Mouse (Mus musculus) embryo, embryonic 9.5 days (tissue): ENCODE results near the gene Htr1d.

Source experiments
- DNase-seq: peaks from one replicate; pipeline ENCODE4 v3.0.0-alpha.2; 2017; ENCODE audit errors: extremely low spot score

Htr1d gene

DNA sequence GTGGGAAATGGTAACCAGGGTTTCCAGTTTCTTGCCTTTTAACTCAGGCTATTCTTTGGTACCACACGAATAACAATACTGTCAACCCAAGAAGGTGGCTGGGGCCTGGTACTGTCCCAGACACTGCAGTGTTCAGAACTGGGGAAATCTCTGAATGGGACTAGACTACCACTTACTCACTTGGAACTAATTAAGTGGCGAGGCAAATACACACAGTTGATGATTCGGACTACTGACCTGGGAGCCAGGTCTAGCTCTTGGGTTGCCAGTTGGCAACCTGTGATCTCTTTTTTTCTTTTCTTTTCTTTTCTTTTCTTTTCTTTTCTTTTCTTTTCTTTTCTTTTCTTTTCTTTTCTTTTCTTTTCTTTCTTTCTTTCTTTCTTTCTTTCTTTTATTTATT, 29.0 kb downstream of the Htr1d start:
- no peak for DNase-seq

DNA sequence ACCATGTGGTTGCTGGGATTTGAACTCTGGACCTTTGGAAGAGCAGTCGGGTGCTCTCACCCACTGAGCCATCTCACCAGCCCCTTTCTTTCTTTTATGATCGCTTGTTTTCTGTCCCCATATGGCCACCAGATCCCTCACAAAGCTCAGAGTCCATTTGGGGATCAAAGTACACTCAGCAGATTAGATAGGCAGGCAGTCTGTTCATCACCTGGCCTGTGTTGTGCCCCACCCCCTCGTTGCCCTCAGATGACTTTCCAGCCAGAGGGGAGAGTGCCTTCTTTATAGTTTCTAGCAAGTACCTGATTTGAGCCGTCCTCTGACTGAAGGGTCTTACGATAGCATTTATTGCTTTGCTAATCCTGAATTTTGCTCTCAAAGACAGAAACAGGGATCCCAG, 29.5 kb downstream of the Htr1d start:
- no peak for DNase-seq

DNA sequence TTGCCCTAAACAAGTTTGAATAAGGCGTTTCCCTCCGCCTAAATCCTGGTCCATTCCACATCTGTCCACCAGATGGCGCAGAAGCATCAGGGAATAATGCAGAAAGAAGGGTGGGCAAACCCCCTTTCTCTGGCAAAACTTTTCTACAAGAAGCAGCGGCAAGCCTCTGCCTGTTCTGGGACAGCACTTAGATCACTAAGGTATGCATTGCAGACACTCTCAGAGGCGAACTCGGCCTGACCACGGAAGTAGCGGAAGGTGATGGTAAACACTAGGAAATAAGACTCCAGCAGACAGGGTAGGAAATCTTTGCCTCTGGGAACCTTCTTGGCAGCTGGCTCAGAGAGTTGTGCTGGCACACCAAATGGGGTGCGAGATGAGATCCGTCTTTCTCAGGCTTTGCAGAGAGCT, 31.5 kb downstream of the Htr1d start:
- DNase-seq: peak; percentile 90

DNA sequence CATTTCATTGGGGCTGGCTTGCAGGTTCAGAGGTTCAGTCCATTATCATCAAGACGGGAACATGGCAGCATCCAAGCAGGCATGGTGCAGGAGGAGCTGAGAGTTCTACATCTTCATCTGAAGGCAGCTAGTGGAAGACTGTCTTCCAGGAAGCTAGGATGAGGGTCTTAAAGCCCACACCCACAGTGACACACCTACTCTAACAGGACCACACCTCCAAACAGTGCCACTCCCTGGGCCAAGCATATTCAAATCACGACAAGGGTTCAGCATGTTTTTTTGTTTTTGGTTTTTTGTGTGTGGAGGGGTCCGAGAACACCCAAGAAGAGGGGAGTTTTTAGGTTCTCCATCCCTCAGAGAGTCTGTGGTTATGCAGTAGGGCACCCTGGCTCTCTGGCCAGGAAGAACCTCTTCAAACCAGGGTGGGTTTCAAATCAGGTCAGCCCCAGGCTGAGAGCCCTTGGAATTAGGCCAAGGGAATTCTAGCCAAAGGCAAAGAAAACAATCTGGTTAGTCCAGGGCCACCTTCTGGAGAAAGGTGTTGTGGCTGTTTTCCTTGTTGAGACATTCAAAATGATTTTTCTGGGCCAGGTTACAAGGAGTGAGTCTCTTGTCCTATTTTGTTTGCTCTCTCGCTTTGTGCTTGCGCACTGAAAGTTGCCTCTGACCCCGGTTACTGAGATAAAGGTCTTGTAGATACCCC, 33.3 kb downstream of the Htr1d start:
- no peak for DNase-seq

DNA sequence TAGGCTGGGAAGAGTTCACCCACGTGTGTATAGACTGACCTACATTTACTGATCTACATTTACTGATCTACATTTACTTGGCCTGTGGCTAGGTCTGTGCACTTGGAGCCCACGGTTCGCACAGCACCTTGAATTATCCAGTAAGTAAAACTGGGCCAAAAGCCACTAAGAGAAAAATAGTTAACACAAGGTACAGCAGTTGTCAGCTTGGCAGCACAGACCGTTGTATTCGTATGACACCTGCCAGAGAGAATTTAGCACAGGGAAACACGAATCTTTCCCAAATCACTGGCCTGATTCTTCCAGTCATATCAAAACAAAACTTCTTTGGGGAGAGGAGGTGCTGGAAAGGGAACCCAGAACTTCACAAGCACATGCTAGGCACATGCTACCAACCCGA, 35.0 kb downstream of the Htr1d start:
- no peak for DNase-seq

DNA sequence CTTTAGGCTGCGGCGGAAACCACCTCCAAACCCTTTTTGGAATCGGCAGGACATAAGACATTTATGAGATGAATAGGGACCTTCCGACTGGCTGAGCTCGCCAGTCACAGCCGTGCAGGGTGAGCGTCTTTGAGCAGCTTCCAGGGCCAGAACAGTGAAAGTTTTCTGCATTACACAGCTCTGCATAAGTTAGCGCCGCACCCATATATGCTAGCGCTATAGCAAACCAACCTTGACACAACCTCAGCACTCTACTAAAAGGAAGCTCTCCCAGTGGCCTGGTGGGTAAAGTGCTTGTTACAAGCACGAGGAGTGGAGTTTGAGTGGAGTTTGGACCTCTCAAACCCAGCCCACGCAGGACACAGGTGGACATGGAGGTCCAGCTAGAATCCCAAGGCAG, 35.9 kb downstream of the Htr1d start:
- no peak for DNase-seq

DNA sequence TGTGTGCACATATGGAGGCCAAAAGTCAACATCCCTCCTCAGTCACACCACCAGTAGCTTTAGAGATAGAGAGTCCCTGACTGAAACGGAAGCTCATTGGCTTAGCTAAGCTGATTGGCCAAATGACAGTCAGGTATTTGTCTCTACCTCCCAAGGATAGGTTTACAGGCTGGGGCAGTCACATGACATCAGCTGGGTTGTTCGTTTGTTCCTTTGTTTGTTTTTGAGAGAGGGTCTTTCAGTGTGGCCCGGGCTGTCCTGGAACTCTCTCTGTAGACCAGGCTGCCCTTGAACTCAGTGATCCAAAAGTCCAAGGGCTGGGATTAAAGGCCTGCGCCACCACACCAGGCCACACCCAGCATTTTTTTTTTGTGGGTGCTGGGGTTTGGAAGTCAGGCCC, 37.9 kb downstream of the Htr1d start:
- DNase-seq: no peak

DNA sequence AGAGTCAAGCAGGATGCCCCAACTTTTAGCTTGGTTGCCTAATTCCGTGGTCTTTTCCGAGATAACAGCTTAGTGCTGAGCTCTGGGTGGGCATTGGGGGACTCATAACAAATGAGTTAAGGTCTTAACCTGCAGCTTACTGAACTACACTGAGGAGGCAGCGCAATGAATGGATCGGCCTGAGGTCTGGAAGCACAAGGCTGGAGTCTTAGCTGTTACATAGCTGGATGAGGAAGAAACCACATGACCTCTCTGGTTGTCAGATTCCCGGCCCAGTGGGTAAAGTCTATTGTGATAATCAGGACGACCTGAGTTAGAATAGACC, 38.4 kb downstream of the Htr1d start:
- DNase-seq: peak; percentile 42

DNA sequence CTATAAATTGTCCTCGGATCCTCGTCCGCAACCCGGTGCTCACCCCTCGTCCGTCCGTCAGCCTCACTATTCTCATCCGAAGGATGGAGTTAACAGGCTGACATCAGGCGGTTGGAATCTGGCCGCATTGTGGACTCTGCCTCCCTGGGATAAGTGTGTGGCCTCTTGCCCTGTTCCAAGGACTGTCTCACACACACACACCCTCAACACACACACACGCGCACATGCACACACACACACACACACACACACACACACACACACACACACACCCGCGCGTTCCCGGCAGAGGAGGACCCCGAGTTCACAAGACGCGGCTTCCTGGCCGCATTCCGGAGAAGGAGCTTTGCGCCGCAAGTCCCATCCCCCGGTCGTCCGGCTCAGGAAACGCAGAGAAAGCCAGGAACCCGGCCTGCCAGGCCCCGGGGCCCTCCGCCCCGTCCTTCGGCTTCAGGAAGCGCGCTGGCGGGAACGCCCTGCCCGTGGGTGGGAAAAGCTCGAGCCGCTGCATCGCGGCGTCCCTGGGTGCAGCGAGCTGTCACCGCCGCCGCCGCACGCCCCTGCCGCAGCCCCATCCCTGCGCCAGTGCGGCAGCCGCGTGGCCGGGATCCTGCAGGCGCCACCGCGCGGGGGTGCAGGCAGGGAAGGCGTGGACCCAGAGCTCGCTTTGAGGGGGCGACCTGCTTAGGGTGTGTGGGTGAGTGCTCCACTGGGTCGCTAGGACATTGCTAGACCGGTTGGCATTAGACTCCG, 38.9 kb downstream of the Htr1d start, which contains the start of gene 6030445D17Rik:
6030445D17Rik (plus strand) TSS at position 165 of the 753 bp plus-strand sequence.
- peak; percentile 76 for DNase-seq

DNA sequence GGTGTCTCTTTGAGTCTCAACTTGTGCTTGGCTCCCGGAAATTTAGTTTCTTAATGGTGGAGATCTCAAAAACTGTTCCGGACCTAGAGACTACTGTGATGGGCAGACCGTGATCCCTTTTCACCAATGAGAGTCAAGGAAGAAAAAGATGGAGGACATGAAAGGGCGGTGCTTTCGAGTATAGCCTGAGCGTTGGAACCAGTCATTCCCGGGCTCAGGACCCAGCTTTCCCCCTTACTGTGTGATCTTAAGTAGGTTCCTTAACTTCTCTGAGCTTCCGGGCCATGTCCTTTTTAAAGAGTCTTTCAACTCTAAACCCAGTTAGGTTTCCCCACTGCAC, 39.5 kb downstream of the Htr1d start:
- DNase-seq: no peak

DNA sequence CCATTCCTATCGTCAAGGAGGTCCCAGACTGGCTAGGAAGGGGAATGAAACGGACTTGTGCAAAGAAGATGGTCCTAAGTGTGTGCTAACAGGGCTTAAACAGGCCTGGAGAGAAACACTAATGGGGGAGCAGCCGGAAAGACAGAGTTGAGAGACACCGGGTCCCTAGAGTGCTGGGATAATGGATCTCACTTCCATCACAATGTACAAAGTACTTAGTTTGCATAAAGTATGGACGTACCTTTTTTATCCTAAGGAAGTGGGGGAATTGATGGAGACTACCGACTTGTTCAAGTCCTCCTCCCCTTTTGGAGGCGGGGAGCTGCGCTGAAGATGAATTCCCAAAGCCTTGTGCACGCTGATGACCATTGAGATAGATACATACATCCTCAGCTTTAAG, 40.1 kb downstream of the Htr1d start:
- DNase-seq: no peak

DNA sequence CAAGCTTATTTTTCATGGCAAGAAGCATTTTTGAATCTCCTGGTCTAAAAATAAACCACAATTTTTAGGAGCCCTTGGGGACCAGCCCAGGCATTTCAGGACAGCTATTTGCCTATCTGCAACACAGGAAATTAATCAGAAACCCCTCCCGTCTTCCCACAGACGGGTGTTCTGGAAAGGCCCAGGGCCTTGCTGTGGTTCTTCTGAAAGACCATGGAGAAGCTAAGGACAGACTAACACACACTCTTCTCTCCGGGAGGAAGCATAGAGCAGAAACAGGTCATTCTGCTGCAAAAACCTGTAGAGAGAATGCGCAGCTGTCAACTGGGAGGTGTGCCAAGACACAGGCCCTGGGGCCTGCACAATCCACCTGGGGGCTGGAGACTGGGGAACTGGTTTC, 42.9 kb downstream of the Htr1d start:
- DNase-seq: no peak

DNA sequence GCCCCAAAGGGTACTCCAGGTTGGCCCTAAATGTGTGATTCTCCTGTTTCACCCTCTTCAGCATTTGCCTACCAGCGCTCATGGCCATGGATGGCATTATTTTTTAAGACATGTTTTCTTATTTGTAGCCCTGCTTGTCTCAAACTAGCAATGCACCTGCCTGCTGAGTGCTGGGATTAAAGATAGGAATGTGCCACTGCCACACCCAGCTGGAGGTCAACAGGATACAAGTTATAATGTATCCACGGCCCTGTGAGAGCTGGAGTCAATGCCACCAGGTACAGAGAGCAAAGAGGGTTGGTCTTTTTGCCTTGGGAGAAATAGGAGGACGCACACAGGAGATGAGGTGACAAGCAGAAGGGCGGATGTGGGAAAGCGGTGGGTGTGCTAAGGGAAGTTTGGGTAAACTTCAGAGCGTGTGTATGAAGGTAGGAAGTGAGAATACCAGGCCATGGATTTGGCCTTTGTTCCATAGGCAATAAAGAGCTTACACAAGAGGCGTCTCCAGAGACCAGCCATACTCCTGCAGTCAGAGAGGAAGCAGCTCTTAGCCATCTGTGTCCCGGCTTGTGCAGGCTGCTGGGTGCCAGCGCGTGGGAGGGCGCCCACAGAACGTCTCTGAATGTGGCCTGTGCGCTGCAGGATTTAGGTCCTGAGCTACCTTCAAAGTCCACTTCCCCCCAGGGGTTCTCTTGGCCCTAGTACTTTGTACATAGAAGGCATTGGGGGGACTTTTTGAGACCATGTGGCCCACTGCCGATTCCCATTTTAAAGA, 45.4 kb downstream of the Htr1d start:
- DNase-seq: no peak

DNA sequence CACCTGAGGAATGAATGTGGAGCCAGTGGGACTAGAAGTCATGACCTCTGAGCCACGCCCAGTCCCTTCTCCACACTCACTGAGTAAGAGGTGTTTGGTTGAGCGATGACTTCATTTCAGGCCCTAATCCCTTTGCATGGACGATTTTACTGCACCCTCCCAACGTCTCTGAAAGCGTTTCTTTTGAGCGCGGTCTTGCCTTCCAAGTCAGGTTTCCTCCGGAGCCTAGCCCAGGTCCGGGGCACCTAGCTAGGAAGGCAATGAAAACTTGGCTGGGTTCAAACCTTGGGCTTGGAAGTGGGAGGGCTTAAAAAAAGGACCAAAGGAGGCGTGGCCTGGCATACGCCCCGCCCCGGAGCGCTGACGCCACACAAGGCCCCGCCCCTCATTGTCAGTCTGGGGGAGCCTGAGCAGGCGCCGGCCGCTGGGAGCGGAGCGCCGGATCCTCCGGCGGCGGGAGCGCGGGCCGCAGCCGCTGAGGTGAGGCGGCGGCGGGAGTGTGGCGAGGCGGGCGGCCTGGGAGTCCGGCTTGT, 46.1 kb downstream of the Htr1d start, which contains the start of gene Luzp1:
Luzp1 (plus strand) TSS at position 391 of the 533 bp plus-strand sequence.
- peak; percentile 97 for DNase-seq

DNA sequence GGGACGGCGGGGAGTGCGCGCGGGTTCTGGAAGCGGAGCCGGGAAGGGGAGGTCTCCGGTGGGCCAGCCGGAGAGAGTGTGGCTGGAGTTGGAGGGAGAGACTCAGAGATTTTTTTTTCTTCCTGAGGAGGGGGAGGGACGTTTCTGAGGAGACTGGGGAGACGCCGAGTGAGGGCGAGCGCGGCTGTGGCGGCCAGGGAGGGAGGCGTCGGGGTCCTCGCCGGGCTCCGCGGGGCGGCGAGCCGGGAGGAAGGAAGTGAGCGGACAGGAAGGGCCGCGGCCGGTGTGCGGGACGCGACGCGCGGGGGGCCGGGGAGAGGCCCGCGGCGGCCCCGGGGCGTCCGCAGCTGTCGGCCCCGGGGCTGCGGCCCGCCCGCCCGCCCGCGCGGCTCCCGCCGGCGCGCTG, 46.6 kb downstream of the Htr1d start:
- DNase-seq: no peak

DNA sequence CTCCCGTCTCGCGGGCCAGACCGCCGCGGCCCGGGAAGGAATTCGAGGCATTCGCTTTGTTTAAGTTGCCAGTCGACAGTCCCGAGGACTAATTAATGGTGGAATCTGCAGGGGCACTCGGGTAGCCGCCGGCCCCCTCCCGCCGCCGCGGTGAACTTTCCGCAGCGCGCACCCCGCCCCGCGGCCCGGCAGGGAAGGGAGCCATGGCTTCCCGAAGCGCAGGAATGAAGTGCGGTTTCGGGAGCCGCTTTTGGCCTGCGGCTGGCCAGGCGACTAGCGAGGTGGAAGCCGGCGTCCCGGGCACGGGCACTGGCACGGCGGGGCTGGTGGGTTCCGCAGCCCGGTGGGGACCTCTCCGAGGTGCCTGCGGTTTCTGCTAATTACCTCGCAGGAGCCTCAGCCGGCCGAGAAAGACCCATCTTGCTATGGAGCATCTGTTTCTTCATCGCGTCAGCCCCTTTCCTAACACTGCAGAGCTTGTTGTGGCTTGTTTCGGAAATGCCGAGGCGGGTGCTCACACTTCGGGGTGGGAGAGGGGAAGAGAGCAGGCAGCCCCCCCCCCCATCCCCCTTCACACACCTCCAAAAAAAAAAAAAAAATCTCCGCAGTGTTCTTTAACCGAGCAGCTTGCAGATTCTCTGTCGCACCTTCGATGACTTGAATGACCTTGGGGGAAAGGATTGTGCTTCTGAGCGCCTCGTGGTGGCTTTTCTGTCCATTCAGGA, 47.2 kb downstream of the Htr1d start:
- peak; percentile 73 for DNase-seq

DNA sequence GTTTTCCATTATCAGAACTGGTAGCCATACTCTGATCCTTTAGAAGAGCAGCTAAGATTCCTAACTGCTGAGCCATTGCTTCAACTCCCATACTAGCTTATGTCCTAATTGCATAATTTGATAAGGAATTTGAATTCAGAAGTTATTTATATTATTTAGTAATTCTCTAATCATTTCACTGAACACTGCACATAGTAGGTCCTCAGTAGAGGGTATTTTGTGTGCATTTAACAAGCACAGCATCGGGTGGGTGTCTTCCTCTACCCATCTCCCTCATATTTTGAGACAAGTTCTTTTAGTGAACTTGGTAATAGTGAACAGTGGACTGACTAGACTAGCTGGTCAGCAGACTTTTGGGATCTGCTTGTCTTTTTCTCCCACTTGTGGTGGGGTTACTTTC, 53.4 kb downstream of the Htr1d start:
- no peak for DNase-seq

DNA sequence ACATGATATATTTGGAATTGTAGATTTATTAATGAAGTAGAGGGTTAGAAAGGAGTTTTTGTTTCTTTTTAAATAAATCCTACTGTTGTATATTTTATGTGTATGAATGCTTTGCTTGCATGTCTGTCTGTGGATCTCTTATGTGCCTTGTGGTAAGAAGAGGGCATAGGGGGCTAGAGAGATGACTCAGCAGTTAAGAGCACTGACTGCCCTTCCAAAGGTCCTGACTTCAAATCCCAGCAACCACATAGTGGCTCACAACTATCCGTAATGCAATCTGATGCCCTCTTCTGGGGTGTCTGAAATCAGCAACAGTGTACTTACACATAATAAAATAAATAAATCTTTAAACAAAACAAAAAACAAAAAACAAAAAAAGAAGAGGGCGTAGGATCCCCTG, 63.2 kb downstream of the Htr1d start:
- DNase-seq: no peak
